3 mouse cellular contexts compared by ENCODE assay signal in the genomic region with DNA sequence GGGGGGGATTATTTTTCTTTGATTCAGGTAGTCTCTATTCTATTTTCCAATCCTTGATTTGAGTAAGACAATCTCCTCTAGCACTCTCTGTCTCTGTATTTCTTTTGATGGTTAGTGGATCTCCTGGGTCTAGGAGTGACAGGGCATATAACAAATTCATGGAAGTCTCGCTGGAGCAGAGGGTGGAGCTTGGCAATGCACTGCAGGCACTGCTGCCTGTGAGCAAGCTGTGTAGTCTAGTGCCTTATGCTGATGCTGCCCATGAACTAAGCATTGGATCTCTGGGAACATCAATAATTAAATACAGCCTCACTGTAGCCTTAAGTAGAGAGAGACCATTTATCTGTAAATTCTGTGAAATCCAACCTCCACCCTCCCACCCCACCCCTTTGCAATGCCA. TPM values are rescaled to one million over a fixed set of nuclear protein-coding genes. Genes with fewer than 3 reads are reported as not detected.
"Had no signal": no experiment of that assay in that cellular context is flagged by ENCODE, and none has a peak within 500 bp of the region (broad histone marks: within the 10 kb centered on the region; RNA-seq: fewer than 3 reads in every experiment).

No protein-coding gene starts in this region.

RNA-seq across cellular contexts. Expression of gene Raet1d, which starts 36.3 kb away (rescaled TPM):
- total RNA-seq: megakaryocyte progenitor cell, adult 5-6 weeks had no signal
- polyA plus RNA-seq: lung, adult 2 months; small intestine, adult 2 months had no signal
